Mouse (Mus musculus): ENCODE results near the gene Dusp16.

DNA sequence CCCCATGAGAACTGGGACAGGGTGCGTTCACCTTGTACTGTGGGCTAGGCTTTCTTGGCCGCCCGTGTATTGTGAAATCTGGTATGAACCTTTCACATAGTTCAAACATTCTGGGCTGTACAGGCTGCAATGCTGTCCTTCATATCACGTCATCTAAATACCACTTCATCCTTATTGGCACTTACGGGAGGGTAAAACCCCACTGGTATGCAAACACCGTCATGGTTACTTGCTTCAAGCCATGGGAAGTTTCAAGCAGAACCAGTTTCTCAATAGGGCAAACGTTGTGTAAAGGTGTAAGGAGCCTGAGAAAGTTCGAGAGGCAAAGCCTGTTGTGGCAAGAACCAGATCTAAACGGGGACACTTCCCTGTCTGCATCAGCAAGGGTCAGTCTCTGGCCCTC, 10.2 kb upstream of the Dusp16 start:
- TF ChIP-seq CTCF (IDR thresholded peaks at IDR 0.05; ENCODE audit: borderline replicate concordance, control insufficient read depth, extremely low read depth, insufficient read depth, low read length, poor library complexity): no peak
- TF ChIP-seq POLR2A (IDR thresholded peaks at IDR 0.05; ENCODE audit: control insufficient read depth, extremely low read depth, insufficient read depth, low read length, poor library complexity): no peak
